Mouse (Mus musculus) embryonic facial prominence, embryonic 14.5 days (tissue): ENCODE results near the gene Jmjd6. TPM values are rescaled to one million over a fixed set of nuclear protein-coding genes. Genes with fewer than 3 reads are reported as not detected.

Source experiments
- ATAC-seq: fragments of 200-750 bp; cut with Nextera tagmentation; 2 replicates; pipeline ENCODE4 v1.8.0; 2017; ENCODE audit warnings: low read depth, moderate number of reproducible peaks, moderate TSS enrichment
- DNase-seq: peaks from one replicate; pipeline ENCODE4 v3.0.0-alpha.2; 2015; ENCODE audit warnings: low spot score
- H3K27ac ChIP-seq: fragments of 300-500 bp; sonication (generic); replicated peaks from 2 replicates; pipeline ENCODE4 v1.5.1; 2014; ENCODE audit warnings: low read depth, mild to moderate bottlenecking, low read length, moderate library complexity
- H3K27me3 ChIP-seq: fragments of 300-500 bp; sonication (generic); replicated peaks from 2 replicates; pipeline ENCODE4 v1.6.1; 2014; ENCODE audit warnings: low read length; ENCODE audit not compliant: control insufficient read depth, insufficient read depth
- H3K36me3 ChIP-seq: fragments of 300-500 bp; sonication (generic); 2 replicates; pipeline ENCODE4 v1.6.1; 2014; ENCODE audit warnings: low read length, mixed read lengths; ENCODE audit not compliant: control insufficient read depth, insufficient read depth
- H3K4me1 ChIP-seq: fragments of 300-500 bp; sonication (generic); 2 replicates; pipeline ENCODE4 v1.6.1; 2014; ENCODE audit warnings: antibody characterized with exemption, low read length; ENCODE audit not compliant: control insufficient read depth, insufficient read depth
- H3K4me2 ChIP-seq: fragments of 300-500 bp; sonication (generic); 2 replicates; pipeline ENCODE4 v1.6.1; 2014; ENCODE audit warnings: low read depth, mild to moderate bottlenecking, low read length, moderate library complexity, mixed read lengths
- H3K4me3 ChIP-seq: fragments of 300-500 bp; sonication (generic); 2 replicates; pipeline ENCODE4 v1.5.1; 2014; ENCODE audit warnings: low read depth, mild to moderate bottlenecking, low read length
- H3K9ac ChIP-seq: fragments of 300-500 bp; sonication (generic); 2 replicates; pipeline ENCODE4 v1.6.1; 2014; ENCODE audit warnings: low read depth, mild to moderate bottlenecking, low read length, moderate library complexity, mixed read lengths
- H3K9me3 ChIP-seq: fragments of 300-500 bp; sonication (generic); 2 replicates; pipeline ENCODE4 v1.6.1; 2016; ENCODE audit warnings: low read length; ENCODE audit not compliant: control insufficient read depth
- WGBS: fragments of 180-500 bp; shearing (Covaris S2); extraction: QIAGEN DNeasy Blood & Tissue Kit; methylation state at CpG from one replicate; pipeline ENCODE4 v1.1.7; 2014; 5-methylcytosine and 5-hydroxymethylcytosine counted together
- polyA plus RNA-seq: library from polyadenylated mRNA; unstranded; fragments of >200 nt; fragmentation: Nextera tagmentation; extraction: Ambion mirVana; gene quantifications from 2 replicates; pipeline ENCODE4 v1.2.1, GENCODE M21; 2014

The Jmjd6 gene
- polyA plus RNA-seq, 1 experiment from 2014 or later = 74.8 TPM

- no peaks in the 10 kb centered on the region for H3K4me1 ChIP-seq
- no peaks in the 10 kb centered on the region for H3K9me3 ChIP-seq
- H3K9ac ChIP-seq = no peak overlapping the region
- peak overlapping the region; percentile 25 for H3K27ac ChIP-seq
- H3K4me3 ChIP-seq = no peak overlapping the region
- WGBS = 57% methylated on average over 20 of the region's 20 CpGs
- H3K4me2 ChIP-seq = no peak overlapping the region
- ATAC-seq (peak; percentile 68), DNase-seq (peak; percentile 85)
- no peaks in the 10 kb centered on the region for H3K27me3 ChIP-seq
- H3K36me3 ChIP-seq = peaks cover 51% of the 10 kb centered on the region
These were observed 30.7 kb upstream of the Jmjd6 start for GRCm38 (mm10) chr11:116873987-116874386.

GRCm38 (mm10) chr11:116871538-116871937, 28.3 kb upstream of the Jmjd6 start:
- peak; percentile 41 for DNase-seq
- Histone ChIP-seq H3K4me1 (no peaks in the 10 kb centered on the region), H3K4me3 (no peak overlapping the region), H3K36me3 (peaks cover 64% of the 10 kb centered on the region), H3K27ac (no peak overlapping the region), H3K9me3 (no peaks in the 10 kb centered on the region), H3K4me2 (no peak overlapping the region), H3K27me3 (no peaks in the 10 kb centered on the region), H3K9ac (no peak overlapping the region)
- WGBS = 70% methylated on average over 9 of the region's 9 CpGs
- no peak for ATAC-seq

- Histone ChIP-seq H3K4me2 (no peak overlapping the region), H3K4me3 (no peak overlapping the region), H3K36me3 (peaks cover 76% of the 10 kb centered on the region), H3K9ac (no peak overlapping the region), H3K27me3 (no peaks in the 10 kb centered on the region), H3K4me1 (no peaks in the 10 kb centered on the region), H3K9me3 (no peaks in the 10 kb centered on the region), H3K27ac (no peak overlapping the region)
- 0 out of 2 replicates have a peak, but pooled peaks have one; percentile 12 for ATAC-seq
- WGBS = 81% methylated on average over 4 of the region's 4 CpGs
- no peak for DNase-seq
These were observed 26.4 kb upstream of the Jmjd6 start for GRCm38 (mm10) chr11:116869641-116870040.

GRCm38 (mm10) chr11:116869223-116869622, 26.0 kb upstream of the Jmjd6 start:
- Histone ChIP-seq H3K9me3 (no peaks in the 10 kb centered on the region), H3K36me3 (peaks cover 77% of the 10 kb centered on the region), H3K4me2 (no peak overlapping the region), H3K4me1 (no peaks in the 10 kb centered on the region), H3K27ac (no peak overlapping the region), H3K9ac (no peak overlapping the region), H3K27me3 (no peaks in the 10 kb centered on the region), H3K4me3 (no peak overlapping the region)
- DNase-seq = peak; percentile 80
- peak; percentile 64 for ATAC-seq
- WGBS = 78% methylated on average over 8 of the region's 8 CpGs

GRCm38 (mm10) chr11:116868129-116868528, 24.9 kb upstream of the Jmjd6 start:
- Histone ChIP-seq H3K27ac (no peak overlapping the region), H3K4me3 (no peak overlapping the region), H3K9me3 (no peaks in the 10 kb centered on the region), H3K9ac (no peak overlapping the region), H3K36me3 (peaks cover 77% of the 10 kb centered on the region), H3K4me2 (no peak overlapping the region), H3K27me3 (no peaks in the 10 kb centered on the region), H3K4me1 (no peaks in the 10 kb centered on the region)
- DNase-seq (no peak), ATAC-seq (no peak)
- WGBS = 49% methylated on average over 3 of the region's 3 CpGs

- Histone ChIP-seq H3K4me1 (no peaks in the 10 kb centered on the region), H3K4me3 (no peak overlapping the region), H3K9ac (no peak overlapping the region), H3K27ac (no peak overlapping the region), H3K27me3 (no peaks in the 10 kb centered on the region), H3K36me3 (peaks cover 81% of the 10 kb centered on the region), H3K4me2 (no peak overlapping the region), H3K9me3 (no peaks in the 10 kb centered on the region)
- WGBS = 78% methylated on average over 12 of the region's 12 CpGs
- no peak for ATAC-seq
- no peak for DNase-seq
These were observed 22.8 kb upstream of the Jmjd6 start for GRCm38 (mm10) chr11:116865945-116866585.

GRCm38 (mm10) chr11:116864444-116864843, 21.2 kb upstream of the Jmjd6 start:
- 79% methylated on average over 10 of the region's 10 CpGs for WGBS
- Histone ChIP-seq H3K9ac (no peak overlapping the region), H3K27me3 (no peaks in the 10 kb centered on the region), H3K4me3 (no peak overlapping the region), H3K36me3 (peaks cover 87% of the 10 kb centered on the region), H3K9me3 (no peaks in the 10 kb centered on the region), H3K4me2 (no peak overlapping the region), H3K4me1 (no peaks in the 10 kb centered on the region), H3K27ac (no peak overlapping the region)
- ATAC-seq (no peak), DNase-seq (no peak)

GRCm38 (mm10) chr11:116857183-116857850, 14.1 kb upstream of the Jmjd6 start:
- DNase-seq = no peak

GRCm38 (mm10) chr11:116854279-116854678, 11.0 kb upstream of the Jmjd6 start:
- ATAC-seq = no peak
- WGBS = 28% methylated on average over 10 of the region's 10 CpGs
- H3K36me3 ChIP-seq = peaks cover 36% of the 10 kb centered on the region

More at GRCm38 (mm10) chr11:116857183-116857850, 14.1 kb upstream of the Jmjd6 start:
- Histone ChIP-seq H3K36me3 (peaks cover 43% of the 10 kb centered on the region), H3K9me3 (no peaks in the 10 kb centered on the region), H3K9ac (no peak overlapping the region), H3K4me1 (peaks cover 10% of the 10 kb centered on the region), H3K4me3 (no peak overlapping the region), H3K27me3 (no peaks in the 10 kb centered on the region), H3K27ac (no peak overlapping the region), H3K4me2 (no peak overlapping the region)
- WGBS = 46% methylated on average over 12 of the region's 12 CpGs
- ATAC-seq = no peak

More at GRCm38 (mm10) chr11:116854279-116854678, 11.0 kb upstream of the Jmjd6 start:
- Histone ChIP-seq H3K27me3 (no peaks in the 10 kb centered on the region), H3K9me3 (no peaks in the 10 kb centered on the region), H3K4me1 (peaks cover 12% of the 10 kb centered on the region), H3K4me3 (peak overlapping the region; percentile 99), H3K27ac (peak overlapping the region; percentile 99; the same call in 1 of the 2 replicates), H3K4me2 (peak overlapping the region; percentile 67), H3K9ac (peak overlapping the region; percentile 99)
- no peak for DNase-seq
